Mouse (Mus musculus) small intestine, adult 2 months (tissue): ENCODE measurements at regions not wholly inside any gene's neighbourhood (a gene's known extent, or its start where the extent isn't known, plus 50 kb on each side); places are given as distances from the start of the nearest gene placed in this dataset.

Experiments used
- H3K27ac ChIP-seq: fragments of 200-500 bp; 2 replicates; pipeline ENCODE4 v1.5.1; 2012; ENCODE audit warnings: low read depth, low read length, control low read depth, inconsistent platforms; ENCODE audit not compliant: insufficient read depth
- H3K27me3 ChIP-seq: fragments of 200-500 bp; 2 replicates; pipeline ENCODE4 v1.6.1; 2012; ENCODE audit warnings: mild to moderate bottlenecking, moderate library complexity, low read length, inconsistent platforms; ENCODE audit not compliant: control insufficient read depth, insufficient read depth
- H3K36me3 ChIP-seq: fragments of 200-500 bp; 2 replicates; pipeline ENCODE4 v1.6.1; 2012; ENCODE audit warnings: mild to moderate bottlenecking, low read length, control low read depth, inconsistent platforms; ENCODE audit not compliant: control insufficient read depth, insufficient read depth
- H3K4me1 ChIP-seq: fragments of 200-500 bp; 2 replicates; pipeline ENCODE4 v1.6.1; 2012; ENCODE audit warnings: low read length, inconsistent platforms, mixed read lengths; ENCODE audit not compliant: control insufficient read depth, insufficient read depth, insufficient read length
- H3K4me3 ChIP-seq: fragments of 200-500 bp; 2 replicates; pipeline ENCODE4 v1.5.1; 2012; ENCODE audit warnings: low read depth, mild to moderate bottlenecking, control low read depth, inconsistent platforms, low read length, moderate library complexity
- CTCF ChIP-seq: fragments of 200-500 bp; IDR thresholded peaks from 2 replicates; pipeline ENCODE4 v1.5.1; 2012; ENCODE audit warnings: low read depth, mild to moderate bottlenecking, control low read depth, inconsistent platforms, low read length, moderate library complexity, mixed read lengths; ENCODE audit not compliant: insufficient replicate concordance, insufficient read length; ENCODE audit errors: extremely low read depth
- POLR2A ChIP-seq: fragments of 200-500 bp; IDR thresholded peaks from 2 replicates; pipeline ENCODE4 v1.6.1; 2012; ENCODE audit warnings: low read depth, mild to moderate bottlenecking, control low read depth, inconsistent platforms, low read length, moderate library complexity
- WGBS: fragments of 180-500 bp; shearing (Covaris S2); methylation state at CpG from one replicate; pipeline ENCODE4 v1.1.7; 2018; 5-methylcytosine and 5-hydroxymethylcytosine counted together

DNA sequence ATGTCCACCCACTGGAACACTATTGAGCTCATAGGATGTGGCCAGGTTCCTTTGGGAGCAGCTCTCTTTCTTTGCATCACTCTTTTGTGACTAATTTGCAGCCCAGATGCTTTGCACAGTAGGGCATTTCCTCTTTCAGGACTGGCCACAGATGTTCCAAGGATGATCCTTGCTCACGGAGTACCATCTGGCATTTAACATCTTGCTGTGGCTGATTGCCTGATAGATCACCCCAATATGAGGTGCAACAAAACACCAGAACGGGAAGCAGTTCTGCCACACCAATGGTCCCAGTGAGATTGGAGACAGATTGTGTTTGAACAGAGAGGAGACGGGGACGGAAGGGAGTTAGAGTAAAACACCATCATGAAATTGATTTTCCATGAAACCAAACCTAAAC is 423.0 kb downstream of the Rwdd3 start:
- H3K36me3 ChIP-seq, result no peaks in the 10 kb centered on the region
- H3K27me3 ChIP-seq, result no peaks in the 10 kb centered on the region
- H3K4me3 ChIP-seq, result no peak overlapping the region
- H3K4me1 ChIP-seq, result no peaks in the 10 kb centered on the region
- WGBS, result 83% methylated on average over 4 of the region's 4 CpGs
- H3K27ac ChIP-seq, result no peak overlapping the region
- TF ChIP-seq CTCF (no peak), POLR2A (no peak)

DNA sequence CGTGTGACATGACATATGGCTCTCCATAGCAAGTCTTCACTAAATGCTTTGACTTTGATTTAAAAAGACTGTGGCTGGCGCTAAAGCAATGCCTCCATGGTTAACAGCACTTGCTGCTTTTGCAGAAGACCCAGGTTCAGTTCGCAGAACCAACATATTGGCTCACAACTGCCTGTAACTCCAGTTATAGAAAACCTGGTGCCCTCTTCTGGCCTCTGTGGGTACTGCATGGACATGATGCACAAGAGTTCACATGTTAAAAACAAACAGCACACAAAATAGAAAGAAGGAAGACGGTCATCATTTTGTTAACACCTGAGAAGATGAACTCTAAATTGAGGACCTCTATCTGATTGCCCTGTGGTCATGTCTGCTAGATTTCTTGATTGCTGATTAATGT is 423.8 kb downstream of the Rwdd3 start:
- no peak for TF ChIP-seq POLR2A
- no peak for TF ChIP-seq CTCF
- Histone ChIP-seq H3K27me3 (no peaks in the 10 kb centered on the region), H3K4me1 (no peaks in the 10 kb centered on the region), H3K36me3 (no peaks in the 10 kb centered on the region), H3K4me3 (no peak overlapping the region), H3K27ac (no peak overlapping the region)
- 85% methylated on average over 4 of the region's 4 CpGs for WGBS

DNA sequence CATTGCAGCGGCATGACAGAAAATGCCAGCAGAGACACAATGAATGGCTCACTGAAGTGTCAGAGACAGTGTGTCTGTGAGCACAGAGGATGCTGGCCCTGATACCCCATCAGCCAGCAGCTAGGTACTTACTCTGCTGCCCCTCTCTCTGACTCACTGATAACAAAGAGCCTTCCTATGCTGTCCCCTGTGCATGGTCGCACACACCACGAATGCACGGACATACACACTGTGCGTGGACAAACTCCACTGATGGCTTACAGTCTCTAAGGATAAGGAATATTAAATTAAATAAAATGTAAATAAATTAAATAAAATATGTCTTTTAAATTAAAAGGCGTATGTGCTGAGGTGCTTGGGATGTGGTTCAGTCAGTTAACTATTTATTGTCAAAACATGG is 438.2 kb downstream of the Rwdd3 start:
- Histone ChIP-seq H3K4me3 (no peak overlapping the region), H3K27ac (no peak overlapping the region), H3K27me3 (no peaks in the 10 kb centered on the region), H3K4me1 (no peaks in the 10 kb centered on the region), H3K36me3 (no peaks in the 10 kb centered on the region)
- TF ChIP-seq CTCF (no peak), POLR2A (no peak)
- 94% methylated on average over 6 of the region's 6 CpGs for WGBS

DNA sequence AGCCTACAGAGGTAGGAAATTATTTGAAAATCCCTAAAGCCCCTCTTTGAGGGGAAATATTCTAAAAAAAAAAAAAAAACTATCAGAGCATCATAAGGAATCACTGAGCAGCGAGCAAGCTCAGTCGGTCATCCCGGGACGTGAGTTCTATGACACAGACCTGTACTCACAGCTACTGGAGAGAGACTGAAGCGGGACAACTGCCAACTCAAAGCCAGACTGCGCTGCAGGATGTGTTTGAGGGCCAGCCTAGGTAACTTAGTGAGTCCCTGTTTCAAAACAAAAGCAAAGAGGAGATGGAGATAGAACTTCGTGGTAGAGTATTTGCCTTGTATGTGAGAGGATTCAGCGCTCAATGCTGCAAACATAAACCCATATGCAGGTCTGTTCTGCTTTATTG is 439.1 kb downstream of the Rwdd3 start:
- Histone ChIP-seq H3K4me1 (no peaks in the 10 kb centered on the region), H3K27ac (no peak overlapping the region), H3K4me3 (no peak overlapping the region), H3K36me3 (no peaks in the 10 kb centered on the region), H3K27me3 (no peaks in the 10 kb centered on the region)
- WGBS, result 85% methylated on average over 8 of the region's 8 CpGs
- TF ChIP-seq CTCF (no peak), POLR2A (no peak)

DNA sequence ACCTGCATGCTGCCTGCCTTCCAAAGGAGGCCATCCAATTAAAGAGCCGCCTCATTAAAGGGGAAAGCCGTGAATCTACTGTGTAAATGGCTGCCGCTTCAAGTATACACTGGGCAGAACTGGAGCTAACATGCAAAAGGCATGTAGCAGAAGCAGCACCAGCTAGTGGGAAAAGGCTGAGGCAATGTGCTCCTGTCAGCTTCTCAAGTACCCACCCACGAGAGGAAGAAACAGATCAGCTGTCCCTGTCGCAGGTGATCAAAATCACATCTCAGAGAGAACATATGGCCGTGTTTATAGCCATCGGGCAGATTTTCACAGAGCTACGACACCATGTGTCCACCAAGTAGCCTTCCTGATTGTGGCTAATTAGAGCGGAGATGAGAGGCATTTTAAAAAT is 440.2 kb downstream of the Rwdd3 start:
- Histone ChIP-seq H3K27ac (no peak overlapping the region), H3K4me3 (no peak overlapping the region), H3K4me1 (no peaks in the 10 kb centered on the region), H3K27me3 (no peaks in the 10 kb centered on the region), H3K36me3 (no peaks in the 10 kb centered on the region)
- WGBS, result 80% methylated on average over 9 of the region's 9 CpGs
- no peak for TF ChIP-seq CTCF
- TF ChIP-seq POLR2A, result no peak

DNA sequence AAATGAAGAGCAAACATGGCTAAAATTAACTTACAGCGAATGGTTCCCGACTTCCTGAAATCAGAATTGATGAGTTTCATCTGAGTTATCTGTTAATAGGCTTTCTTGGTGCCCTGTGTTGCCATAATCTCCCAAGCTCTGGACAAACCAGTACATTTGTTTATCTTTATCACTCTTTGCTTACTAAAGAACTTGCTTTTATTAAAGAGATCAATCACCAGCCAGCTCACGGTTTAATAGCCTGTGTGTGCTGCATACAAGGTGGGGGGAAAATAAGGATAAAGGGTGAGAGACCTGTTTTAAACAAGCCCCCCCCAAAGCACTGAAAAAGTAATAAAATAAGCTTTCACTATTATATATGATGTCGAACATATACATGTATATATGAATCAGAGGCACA is 441.3 kb downstream of the Rwdd3 start:
- Histone ChIP-seq H3K27ac (no peak overlapping the region), H3K27me3 (no peaks in the 10 kb centered on the region), H3K4me1 (no peaks in the 10 kb centered on the region), H3K4me3 (no peak overlapping the region), H3K36me3 (no peaks in the 10 kb centered on the region)
- TF ChIP-seq CTCF, result no peak
- 48% methylated on average over 4 of the region's 4 CpGs for WGBS

DNA sequence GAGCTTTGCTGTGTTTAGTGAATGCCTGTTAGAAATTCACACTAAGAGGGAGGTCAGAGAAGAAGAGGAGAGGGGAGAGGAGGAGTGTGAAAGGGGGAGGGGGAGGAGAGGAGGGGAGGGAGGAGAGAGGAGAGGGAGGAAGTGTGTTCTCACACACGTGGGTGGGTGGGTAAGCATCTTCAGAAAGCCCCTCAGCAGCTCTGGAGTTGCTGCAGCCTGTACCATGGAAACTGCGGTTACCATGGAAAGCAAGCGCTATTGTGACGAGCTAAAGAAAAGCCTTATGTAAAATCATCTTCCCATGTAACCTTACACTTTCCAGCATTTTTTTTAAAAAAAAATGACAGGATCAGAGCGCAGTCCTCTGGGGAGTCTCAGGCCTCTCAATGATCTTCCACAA is 441.8 kb downstream of the Rwdd3 start:
- TF ChIP-seq POLR2A, result no peak
- no peak for TF ChIP-seq CTCF
- WGBS, result 65% methylated on average over 5 of the region's 5 CpGs
- Histone ChIP-seq H3K27me3 (no peaks in the 10 kb centered on the region), H3K4me1 (no peaks in the 10 kb centered on the region), H3K4me3 (no peak overlapping the region), H3K36me3 (no peaks in the 10 kb centered on the region), H3K27ac (no peak overlapping the region)

DNA sequence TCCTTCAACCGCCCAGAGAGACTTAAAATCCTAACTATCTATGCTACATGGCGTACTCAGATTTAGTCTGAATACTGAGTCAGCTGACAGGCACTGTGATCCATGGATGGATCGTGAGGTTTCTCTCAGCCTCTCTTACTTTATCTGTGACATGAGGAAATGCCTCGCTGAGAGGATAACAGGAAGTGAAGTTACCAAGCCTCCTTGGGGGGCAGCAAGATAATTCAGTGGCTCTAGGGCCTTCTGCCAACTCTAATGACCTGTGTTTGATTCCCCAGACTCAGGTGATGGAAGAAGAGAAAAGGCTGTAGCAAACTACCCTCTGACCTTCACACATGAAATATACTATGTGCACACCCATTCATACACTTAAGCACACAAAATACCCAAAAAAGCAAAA is 486.3 kb downstream of the Rwdd3 start:
- Histone ChIP-seq H3K36me3 (no peaks in the 10 kb centered on the region), H3K4me3 (no peak overlapping the region), H3K27me3 (no peaks in the 10 kb centered on the region), H3K27ac (no peak overlapping the region), H3K4me1 (no peaks in the 10 kb centered on the region)
- TF ChIP-seq POLR2A, result no peak
- no peak for TF ChIP-seq CTCF
- WGBS, result 59% methylated on average over 4 of the region's 4 CpGs
